Comparison of ENCODE assay signal across 26 mouse cellular contexts in the genomic region with DNA sequence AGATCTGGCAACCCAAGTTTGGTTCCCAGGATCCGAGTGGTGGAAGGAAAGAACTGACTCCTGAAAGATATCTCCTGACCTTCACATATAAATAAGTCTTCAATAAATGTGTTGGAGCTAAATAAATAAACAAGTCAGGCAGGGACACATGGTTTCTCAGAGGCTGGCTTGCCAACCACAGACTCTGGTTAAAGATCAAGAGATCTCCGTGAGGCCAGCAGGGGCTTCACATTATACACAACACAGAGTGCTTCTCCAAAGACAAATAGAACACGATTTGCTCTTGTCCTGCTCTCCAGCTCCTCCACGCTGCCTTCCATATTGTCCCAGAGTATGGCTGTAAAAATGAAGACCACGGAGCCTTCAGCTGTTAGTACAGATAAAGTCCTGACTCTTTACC. TPM values are rescaled to one million over a fixed set of nuclear protein-coding genes. Genes with fewer than 3 reads are reported as not detected.
DNase-seq lines count a peak whose midpoint lies in the region; ATAC-seq lines count a peak whose summit lies in the region.
"Had no signal": no experiment of that assay in that cellular context is flagged by ENCODE, and none has a peak within 500 bp of the region (broad histone marks: within the 10 kb centered on the region; RNA-seq: fewer than 3 reads in every experiment).

No protein-coding gene starts in this region.

- no peaks in the 10 kb centered on the region for H3K4me1 ChIP-seq in midbrain, embryonic 11.5 days (ENCODE audit: control insufficient read depth, insufficient read depth, low read length)
- H3K4me1 ChIP-seq in midbrain, embryonic 16.5 days (ENCODE audit: control insufficient read depth, insufficient read depth, low read length): no peaks in the 10 kb centered on the region
- H3K4me1 ChIP-seq in kidney, embryonic 14.5 days (ENCODE audit: control insufficient read depth, insufficient read depth, low read length): peaks cover 3% of the 10 kb centered on the region; the same call in 1 of the 2 replicates
- H3K4me1 ChIP-seq: embryonic facial prominence, embryonic 10.5 days; embryonic facial prominence, embryonic 13.5 days; forebrain, embryonic 12.5 days; forebrain, embryonic 15.5 days; hindbrain, embryonic 12.5 days; hindbrain, embryonic 15.5 days had no signal

- intact Hi-C loops in heart, postnatal 14 days (cut with DNase I): no loop called here

- peak; percentile 85 for DNase-seq in heart, adult 11 months
- no peak for DNase-seq in heart, postnatal 14 days
- peak; percentile 35 for DNase-seq in midbrain, embryonic 11.5 days (ENCODE audit: low spot score, missing footprints)
- DNase-seq in urinary bladder, postnatal 4 days (ENCODE audit: low spot score in 2 of 2): no peak
- DNase-seq: adrenal gland, adult 8-10 months; adrenal gland, postnatal 25 days; cerebellum, adult 11-12 months; cerebellum, adult 8-10 months; cerebellum, postnatal 10 days; cerebellum, postnatal 36 days; embryo, embryonic 11 days; gastrocnemius, postnatal 14 days; heart, adult 2 months had no signal

- 88% methylated on average over 5 of the region's 5 CpGs for WGBS in midbrain, embryonic 11.5 days
- WGBS in midbrain, embryonic 16.5 days: 86% methylated on average over 5 of the region's 5 CpGs
- 74% methylated on average over 5 of the region's 5 CpGs for WGBS in kidney, embryonic 14.5 days

- H3K4me3 ChIP-seq in midbrain, embryonic 11.5 days (ENCODE audit: low read depth, low read length): no peak overlapping the region
- no peak overlapping the region for H3K4me3 ChIP-seq in midbrain, embryonic 16.5 days (ENCODE audit: low read depth, low read length)
- H3K4me3 ChIP-seq in kidney, embryonic 14.5 days (ENCODE audit: low read length): no peak overlapping the region
- H3K4me3 ChIP-seq: embryonic facial prominence, embryonic 10.5 days; embryonic facial prominence, embryonic 13.5 days; erythroblast, embryonic 14.5 days; forebrain, embryonic 12.5 days; forebrain, embryonic 15.5 days; heart, adult 2 months; hindbrain, embryonic 12.5 days; hindbrain, embryonic 15.5 days had no signal

- no peak for ATAC-seq in midbrain, embryonic 11.5 days (ENCODE audit: low FRiP score)
- ATAC-seq in midbrain, embryonic 16.5 days: no peak
- peak; percentile 13 for ATAC-seq in activated CD4-positive, CD25-positive, alpha-beta regulatory T cell, adult 4 months
- 0 out of 2 replicates have a peak, but pooled peaks have one; percentile 9 for ATAC-seq in megakaryocyte progenitor cell, adult 5-6 weeks (replicated peaks; ENCODE audit: poor library complexity)
- no peak for ATAC-seq in kidney, embryonic 14.5 days (ENCODE audit: low FRiP score, low TSS enrichment)
- ATAC-seq: forebrain, embryonic 15.5 days; intestine, embryonic 16.5 days had no signal

- no peaks in the 10 kb centered on the region for H3K27me3 ChIP-seq in midbrain, embryonic 11.5 days (ENCODE audit: control insufficient read depth, insufficient read depth, low read length)
- H3K27me3 ChIP-seq in midbrain, embryonic 16.5 days (ENCODE audit: control insufficient read depth, insufficient read depth, low read depth, low read length): no peaks in the 10 kb centered on the region
- no peaks in the 10 kb centered on the region for H3K27me3 ChIP-seq in kidney, embryonic 14.5 days (ENCODE audit: control insufficient read depth, insufficient read depth, low read length)
- H3K27me3 ChIP-seq: embryonic facial prominence, embryonic 13.5 days; forebrain, embryonic 12.5 days; forebrain, embryonic 15.5 days; hindbrain, embryonic 12.5 days; hindbrain, embryonic 15.5 days had no signal

- no peaks in the 10 kb centered on the region for H3K9me3 ChIP-seq in midbrain, embryonic 11.5 days (ENCODE audit: control insufficient read depth, low read length)
- 0 out of 2 replicates have a peak, but pooled peaks cover 3% of the 10 kb centered on the region for H3K9me3 ChIP-seq in midbrain, embryonic 16.5 days (replicated peaks; ENCODE audit: control insufficient read depth, low read length, poor library complexity, severe bottlenecking)
- H3K9me3 ChIP-seq in kidney, embryonic 14.5 days (ENCODE audit: control insufficient read depth, low read length): no peaks in the 10 kb centered on the region
- H3K9me3 ChIP-seq: embryonic facial prominence, embryonic 10.5 days; embryonic facial prominence, embryonic 13.5 days; forebrain, embryonic 12.5 days; forebrain, embryonic 15.5 days; hindbrain, embryonic 12.5 days; hindbrain, embryonic 15.5 days had no signal

- H3K36me3 ChIP-seq in midbrain, embryonic 11.5 days (ENCODE audit: control insufficient read depth, insufficient read depth, low read length): no peaks in the 10 kb centered on the region
- no peaks in the 10 kb centered on the region for H3K36me3 ChIP-seq in midbrain, embryonic 16.5 days (ENCODE audit: control insufficient read depth, insufficient read depth, low read length)
- H3K36me3 ChIP-seq in kidney, embryonic 14.5 days (ENCODE audit: control insufficient read depth, insufficient read depth, low read length): peaks cover 9% of the 10 kb centered on the region; the same call in 1 of the 2 replicates
- H3K36me3 ChIP-seq: forebrain, embryonic 15.5 days; hindbrain, embryonic 12.5 days; hindbrain, embryonic 15.5 days had no signal

- H3K27ac ChIP-seq in midbrain, embryonic 11.5 days (ENCODE audit: low read depth, low read length): no peak overlapping the region
- no peak overlapping the region for H3K27ac ChIP-seq in midbrain, embryonic 16.5 days (ENCODE audit: low read length)
- no peak overlapping the region for H3K27ac ChIP-seq in kidney, embryonic 14.5 days (ENCODE audit: low read depth, low read length)
- H3K27ac ChIP-seq: embryonic facial prominence, embryonic 10.5 days; embryonic facial prominence, embryonic 13.5 days; forebrain, embryonic 12.5 days; forebrain, embryonic 15.5 days; heart, adult 2 months; hindbrain, embryonic 12.5 days; hindbrain, embryonic 15.5 days had no signal

- no peak overlapping the region for H3K9ac ChIP-seq in midbrain, embryonic 11.5 days (ENCODE audit: low read length)
- H3K9ac ChIP-seq in midbrain, embryonic 16.5 days (ENCODE audit: low read depth, low read length): no peak overlapping the region
- no peak overlapping the region for H3K9ac ChIP-seq in kidney, embryonic 14.5 days (ENCODE audit: low read depth, low read length)
- H3K9ac ChIP-seq: embryonic facial prominence, embryonic 13.5 days; forebrain, embryonic 12.5 days; forebrain, embryonic 15.5 days; hindbrain, embryonic 12.5 days; hindbrain, embryonic 15.5 days had no signal

- no peak overlapping the region for H3K4me2 ChIP-seq in midbrain, embryonic 11.5 days
- no peak overlapping the region for H3K4me2 ChIP-seq in midbrain, embryonic 16.5 days (ENCODE audit: low read length)
- no peak overlapping the region for H3K4me2 ChIP-seq in kidney, embryonic 14.5 days (replicated peaks; ENCODE audit: low read depth, low read length)
- H3K4me2 ChIP-seq: embryonic facial prominence, embryonic 13.5 days; forebrain, embryonic 12.5 days; forebrain, embryonic 15.5 days; heart, embryonic 11.5 days; hindbrain, embryonic 12.5 days; hindbrain, embryonic 15.5 days had no signal

RNA-seq across cellular contexts. Expression of gene Swap70, which starts 32.9 kb away (rescaled TPM):
- total RNA-seq in heart, postnatal 14 days (2021): 10 to 100 TPM; 16.0 to 17.3 TPM
- polyA plus RNA-seq in midbrain, embryonic 11.5 days (2014; fragmentation: Nextera tagmentation; extraction: Ambion mirVana): 15.1 and 17.2 TPM in 2 replicates
- polyA plus RNA-seq in midbrain, embryonic 16.5 days (2015; fragmentation: Nextera tagmentation; extraction: Ambion mirVana): 8.5 and 9.9 TPM in 2 replicates
- 10 to 100 TPM; 38.4 to 43.6 TPM for polyA plus RNA-seq in activated CD4-positive, CD25-positive, alpha-beta regulatory T cell, adult 4 months (2017; shearing (Covaris generic))
- total RNA-seq in megakaryocyte progenitor cell, adult 5-6 weeks (2015): 30.1 and 36.6 TPM in 2 replicates
- total RNA-seq in megakaryocyte progenitor cell, adult 5-6 weeks (2017): 67.0 and 68.6 TPM in 2 replicates
- polyA plus RNA-seq in kidney, embryonic 14.5 days (2014; fragmentation: Nextera tagmentation; extraction: Ambion mirVana): 15.7 and 30.3 TPM in 2 replicates

Comparison
In these comparisons a context has a peak if more than half of its experiments do, and no peak if none do; other contexts are left out.
1. DNase-seq: peak in heart, adult 11 months (single experiment) and midbrain, embryonic 11.5 days (single experiment); none in heart, postnatal 14 days (0 of 2) and urinary bladder, postnatal 4 days (0 of 2).
2. ATAC-seq: peak in activated CD4-positive, CD25-positive, alpha-beta regulatory T cell, adult 4 months (single experiment) and megakaryocyte progenitor cell, adult 5-6 weeks (single experiment); none in midbrain, embryonic 11.5 days (single experiment), midbrain, embryonic 16.5 days (single experiment) and kidney, embryonic 14.5 days (single experiment).